In the genomic region with DNA sequence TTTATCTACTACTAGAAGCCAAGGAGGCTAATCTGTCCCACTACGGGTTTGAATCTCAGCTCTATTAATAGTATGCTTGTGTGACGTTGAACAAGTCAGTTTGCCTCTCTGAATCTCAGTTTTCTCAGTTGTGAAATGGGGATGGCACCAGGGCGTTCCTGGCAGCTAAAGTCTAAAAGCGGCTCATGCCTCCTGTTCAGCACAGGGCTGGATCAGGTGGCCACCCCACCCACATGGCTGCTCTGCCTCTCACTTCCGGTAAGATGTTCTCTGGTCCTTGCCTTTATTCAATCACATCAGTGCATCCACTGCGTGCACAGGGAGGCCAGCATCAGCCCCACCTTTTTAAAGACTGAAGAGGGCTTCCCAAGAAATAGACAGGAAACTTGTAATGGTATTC, we compare ENCODE assay signal across 30 mouse cellular contexts. TPM values are rescaled to one million over a fixed set of nuclear protein-coding genes. Genes with fewer than 3 reads are reported as not detected.
DNase-seq lines count a peak whose midpoint lies in the region.
"Had no signal": no experiment of that assay in that cellular context is flagged by ENCODE, and none has a peak within 500 bp of the region (broad histone marks: within the 10 kb centered on the region; RNA-seq: fewer than 3 reads in every experiment).

No protein-coding gene starts in this region.

- peak; percentile 66 to 74 for DNase-seq in frontal cortex, adult 2 months (ENCODE audit: extremely low spot score in 1 of 2, low spot score in 1 of 2)
- no peak for DNase-seq in frontal cortex, postnatal 10 days (ENCODE audit: low spot score in 2 of 2)
- peak; percentile 59 to 75 for DNase-seq in left cerebral cortex, adult 18-20 months (ENCODE audit: low spot score in 2 of 2)
- DNase-seq in left cerebral cortex, adult 11 months (ENCODE audit: low spot score): no peak
- DNase-seq in right cerebral cortex, postnatal 25 days: peak; percentile 58
- no peak for DNase-seq in right cerebral cortex, postnatal 10 days (ENCODE audit: low spot score in 2 of 2)
- DNase-seq in lung, postnatal 14 days: no peak
- DNase-seq: adrenal gland, postnatal 10 days; cerebellum, adult 11 months; cerebellum, adult 9-11 months; heart, postnatal 10 days; lung, embryonic 14.5 days; spleen, adult 18-20 months; thymus, adult 18-20 months; thymus, postnatal 25 days had no signal

RNA-seq across cellular contexts. Expression of gene Rpusd3, which starts 13.7 kb away (rescaled TPM):
- polyA plus RNA-seq in frontal cortex, adult 2 months (2012; rRNA removed): 30.1 and 37.7 TPM in 2 replicates
- 10 to 100 TPM; 14.7 to 19.8 TPM for total RNA-seq in left cerebral cortex, adult 18-20 months (2021)

RNA-seq across cellular contexts. Expression of gene Ttll3, which starts 16.4 kb away (rescaled TPM):
- 22.1 and 22.6 TPM in 2 replicates for polyA plus RNA-seq in frontal cortex, adult 2 months (2012; rRNA removed)
- 10 to 100 TPM; 11.2 to 12.5 TPM for total RNA-seq in left cerebral cortex, adult 18-20 months (2021)

RNA-seq across cellular contexts. Expression of gene Arpc4, which starts 27.6 kb away (rescaled TPM):
- 157 and 168 TPM in 2 replicates for polyA plus RNA-seq in frontal cortex, adult 2 months (2012; rRNA removed)
- total RNA-seq in left cerebral cortex, adult 18-20 months (2021): 100 to 1,000 TPM; 256 to 267 TPM

RNA-seq across cellular contexts. Expression of gene Tada3, which starts 27.8 kb away (rescaled TPM):
- polyA plus RNA-seq in frontal cortex, adult 2 months (2012; rRNA removed): 54.4 and 61.7 TPM in 2 replicates
- 10 to 100 TPM; 46.8 to 53.7 TPM for total RNA-seq in left cerebral cortex, adult 18-20 months (2021)

RNA-seq across cellular contexts. Expression of gene Cidec, which starts 30.1 kb away (rescaled TPM):
- polyA plus RNA-seq in frontal cortex, adult 2 months (2012; rRNA removed): 0.18 and 0.29 TPM in 2 replicates
- not detected for total RNA-seq in left cerebral cortex, adult 18-20 months (2021)
- total RNA-seq: hematopoietic stem cell, adult 5-6 weeks; layer of hippocampus, adult 18-20 months; left cerebral cortex, adult 8-10 months; megakaryocyte progenitor cell, adult 5-6 weeks had no signal
- polyA plus RNA-seq: embryonic facial prominence, embryonic 13.5 days; forebrain, embryonic 10.5 days; forebrain, embryonic 15.5 days; G1E; heart, embryonic 13.5 days; hindbrain, embryonic 14.5 days; limb, embryonic 12.5 days; liver, embryonic 15.5 days; lung, embryonic 14.5 days; midbrain, embryonic 10.5 days; midbrain, embryonic 15.5 days; neural tube, embryonic 15.5 days had no signal

Comparison
In these comparisons a context has a peak if more than half of its experiments do, and no peak if none do; other contexts are left out.
1. DNase-seq: peak in frontal cortex, adult 2 months (2 of 2), left cerebral cortex, adult 18-20 months (2 of 2) and right cerebral cortex, postnatal 25 days (single experiment); none in frontal cortex, postnatal 10 days (0 of 2), left cerebral cortex, adult 11 months (single experiment), right cerebral cortex, postnatal 10 days (0 of 2) and lung, postnatal 14 days (single experiment).